Mouse (Mus musculus) lung, embryonic 16.5 days (tissue): ENCODE results near the gene Pcgf5. TPM values are rescaled to one million over a fixed set of nuclear protein-coding genes. Genes with fewer than 3 reads are reported as not detected.

ENCODE experiments used
- ATAC-seq: fragments of 200-750 bp; cut with Nextera tagmentation; 2 replicates; pipeline ENCODE4 v1.8.0; 2017; ENCODE audit warnings: low read depth, mild to moderate bottlenecking, moderate library complexity
- H3K27ac ChIP-seq: fragments of 300-500 bp; sonication (generic); 2 replicates; pipeline ENCODE4 v1.5.1; 2014; ENCODE audit warnings: mild to moderate bottlenecking, control low read depth, low read length
- H3K27me3 ChIP-seq: fragments of 300-500 bp; sonication (generic); 2 replicates; pipeline ENCODE4 v1.6.1; 2014; ENCODE audit warnings: low read depth, low read length, mixed read lengths; ENCODE audit not compliant: control insufficient read depth, insufficient read depth
- H3K36me3 ChIP-seq: fragments of 300-500 bp; sonication (generic); 2 replicates; pipeline ENCODE4 v1.6.1; 2014; ENCODE audit warnings: low read length; ENCODE audit not compliant: control insufficient read depth, insufficient read depth
- H3K4me1 ChIP-seq: fragments of 300-500 bp; sonication (generic); replicated peaks from 2 replicates; pipeline ENCODE4 v1.6.1; 2014; ENCODE audit warnings: low read length, mixed read lengths; ENCODE audit not compliant: control insufficient read depth, insufficient read depth
- H3K4me2 ChIP-seq: fragments of 300-500 bp; sonication (generic); 2 replicates; pipeline ENCODE4 v1.6.1; 2014; ENCODE audit warnings: low read depth, low read length, control low read depth
- H3K4me3 ChIP-seq: fragments of 300-500 bp; sonication (generic); 2 replicates; pipeline ENCODE4 v1.5.1; 2014; ENCODE audit warnings: mild to moderate bottlenecking, low read length, control low read depth
- H3K9ac ChIP-seq: fragments of 300-500 bp; sonication (generic); 2 replicates; pipeline ENCODE4 v1.6.1; 2014; ENCODE audit warnings: low read length, control low read depth
- H3K9me3 ChIP-seq: fragments of 300-500 bp; sonication (generic); 2 replicates; pipeline ENCODE4 v1.6.1; 2016; ENCODE audit warnings: low read length; ENCODE audit not compliant: control insufficient read depth
- WGBS: fragments of 180-500 bp; shearing (Covaris S2); extraction: QIAGEN DNeasy Blood & Tissue Kit; methylation state at CpG from one replicate; pipeline ENCODE4 v1.1.7; 2014; 5-methylcytosine and 5-hydroxymethylcytosine counted together
- polyA plus RNA-seq: library from polyadenylated mRNA; unstranded; fragments of >200 nt; fragmentation: Nextera tagmentation; extraction: Ambion mirVana; gene quantifications from 2 replicates; pipeline ENCODE4 v1.2.1, GENCODE M21; 2015

The Pcgf5 gene
- polyA plus RNA-seq, 1 experiment from 2014 or later: 15.4 TPM

- no peak for ATAC-seq
- no peak overlapping the region for H3K27ac ChIP-seq
- H3K4me3 ChIP-seq: no peak overlapping the region
- H3K27me3 ChIP-seq: no peaks in the 10 kb centered on the region
- H3K9me3 ChIP-seq: peaks cover 5% of the 10 kb centered on the region
- H3K36me3 ChIP-seq: no peaks in the 10 kb centered on the region
- H3K9ac ChIP-seq: no peak overlapping the region
- H3K4me1 ChIP-seq: no peaks in the 10 kb centered on the region
- 77% methylated on average over 6 of the region's 6 CpGs for WGBS
- H3K4me2 ChIP-seq: no peak overlapping the region
Measured at GRCm38 (mm10) chr19:36490911-36491310, 142.8 kb downstream of the Pcgf5 start.

GRCm38 (mm10) chr19:36495555-36495954, 147.4 kb downstream of the Pcgf5 start:
- H3K36me3 ChIP-seq: no peaks in the 10 kb centered on the region
- no peak for ATAC-seq
- no peaks in the 10 kb centered on the region for H3K9me3 ChIP-seq
- H3K27ac ChIP-seq: no peak overlapping the region
- no peaks in the 10 kb centered on the region for H3K4me1 ChIP-seq
- H3K4me3 ChIP-seq: no peak overlapping the region
- no peak overlapping the region for H3K4me2 ChIP-seq
- H3K9ac ChIP-seq: no peak overlapping the region
- 45% methylated on average over 3 of the region's 3 CpGs for WGBS
- no peaks in the 10 kb centered on the region for H3K27me3 ChIP-seq

GRCm38 (mm10) chr19:36496532-36496931, 148.4 kb downstream of the Pcgf5 start:
- Histone ChIP-seq H3K27me3 (no peaks in the 10 kb centered on the region), H3K36me3 (no peaks in the 10 kb centered on the region), H3K4me3 (no peak overlapping the region), H3K4me1 (no peaks in the 10 kb centered on the region), H3K9ac (no peak overlapping the region), H3K9me3 (no peaks in the 10 kb centered on the region), H3K27ac (no peak overlapping the region), H3K4me2 (no peak overlapping the region)
- ATAC-seq: no peak
- WGBS: 68% methylated on average over 4 of the region's 4 CpGs

GRCm38 (mm10) chr19:36497067-36497466, 149.0 kb downstream of the Pcgf5 start:
- Histone ChIP-seq H3K27me3 (no peaks in the 10 kb centered on the region), H3K27ac (no peak overlapping the region), H3K9ac (no peak overlapping the region), H3K4me3 (no peak overlapping the region), H3K4me1 (no peaks in the 10 kb centered on the region), H3K9me3 (no peaks in the 10 kb centered on the region), H3K4me2 (no peak overlapping the region), H3K36me3 (no peaks in the 10 kb centered on the region)
- 54% methylated on average over 4 of the region's 4 CpGs for WGBS
- no peak for ATAC-seq

GRCm38 (mm10) chr19:36497744-36498143, 149.6 kb downstream of the Pcgf5 start:
- Histone ChIP-seq H3K9ac (no peak overlapping the region), H3K4me2 (no peak overlapping the region)

GRCm38 (mm10) chr19:36504716-36505115, 156.6 kb downstream of the Pcgf5 start:
- H3K4me2 ChIP-seq: no peak overlapping the region
- H3K9me3 ChIP-seq: no peaks in the 10 kb centered on the region
- no peak overlapping the region for H3K27ac ChIP-seq
- no peaks in the 10 kb centered on the region for H3K4me1 ChIP-seq
- WGBS: 82% methylated on average over 2 of the region's 2 CpGs
- H3K36me3 ChIP-seq: no peaks in the 10 kb centered on the region
- ATAC-seq: no peak
- no peak overlapping the region for H3K9ac ChIP-seq
- no peaks in the 10 kb centered on the region for H3K27me3 ChIP-seq
- H3K4me3 ChIP-seq: no peak overlapping the region

More at GRCm38 (mm10) chr19:36497744-36498143, 149.6 kb downstream of the Pcgf5 start:
- H3K36me3 ChIP-seq: no peaks in the 10 kb centered on the region
- H3K27ac ChIP-seq: no peak overlapping the region
- H3K4me3 ChIP-seq: no peak overlapping the region
- no peaks in the 10 kb centered on the region for H3K4me1 ChIP-seq
- WGBS: 52% methylated on average over 5 of the region's 5 CpGs
- H3K27me3 ChIP-seq: no peaks in the 10 kb centered on the region
- ATAC-seq: no peak
- H3K9me3 ChIP-seq: no peaks in the 10 kb centered on the region

Other genes starting within 250 kb of the Pcgf5 start
- 13.6 and 18.1 TPM in 2 replicates for gene Ankrd1, start 228.2 kb upstream of the Pcgf5 start, polyA plus RNA-seq
- gene Hectd2, start 206.3 kb downstream of the Pcgf5 start, polyA plus RNA-seq: 4.1 and 4.9 TPM in 2 replicates